Mouse (Mus musculus): ENCODE data around the gene Btnl2.

Btnl2 gene

DNA sequence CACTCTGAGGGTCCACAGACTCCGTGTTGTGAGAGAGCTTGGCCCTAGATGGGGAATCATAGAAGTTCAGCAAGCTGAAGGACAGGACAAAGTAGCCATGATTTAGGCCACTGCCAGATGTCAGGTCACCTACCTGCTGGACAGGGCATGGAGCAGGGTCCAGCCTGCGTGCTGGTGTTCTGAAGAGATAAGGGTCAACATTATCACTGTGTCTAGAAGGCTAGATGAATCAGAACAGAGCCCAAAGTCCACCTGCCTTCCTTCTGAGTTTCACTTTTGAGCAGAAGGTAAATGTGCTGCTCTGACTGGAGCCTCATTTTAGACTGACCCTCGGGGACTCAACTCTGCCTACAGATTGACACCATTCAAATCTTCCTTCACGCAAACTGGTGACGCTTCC, at the start of gene Btnl2:
Btnl2 (plus strand) TSS at position 284 of the 400 bp plus-strand sequence.
- in situ Hi-C loops (cut with MboI, MseI), result loop anchor here (5.0 to 10.0 kb wide), 2 partner anchors 107 to 110 kb away; no protein-coding TSS in a partner anchor

- in situ Hi-C loops (cut with MboI, MseI), result no loop called here
Observed at GRCm38 (mm10) chr17:34305380-34306030, 49.1 kb upstream of the Btnl2 start, which contains the start of gene H2-Eb1. H2-Eb1 (plus strand) TSS chr17:34305867.

DNA sequence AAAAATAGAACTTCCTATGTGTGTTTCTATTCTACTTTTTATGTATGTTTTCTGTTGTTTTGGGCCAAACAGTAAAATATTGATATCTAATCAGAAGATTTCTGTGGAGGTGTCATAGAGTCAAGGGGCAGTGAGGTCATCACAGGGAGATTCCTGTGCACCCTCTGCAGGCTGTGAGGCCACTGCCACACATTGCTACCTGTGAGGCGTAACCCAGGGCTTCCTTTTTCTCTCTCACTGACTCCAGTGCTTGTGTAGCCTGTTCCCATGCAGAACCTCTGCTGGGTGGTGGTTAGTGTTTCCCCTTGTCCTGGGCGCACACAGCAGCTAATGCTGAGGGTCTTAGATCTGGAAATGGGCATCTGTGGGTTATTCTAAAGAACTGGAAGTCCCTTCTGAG, 48.2 kb upstream of the Btnl2 start:
- in situ Hi-C loops (cut with MboI, MseI), result no loop called here

- in situ Hi-C loops (cut with MboI, MseI), result no loop called here
Observed at GRCm38 (mm10) chr17:34307216-34307615, 47.4 kb upstream of the Btnl2 start.

GRCm38 (mm10) chr17:34308161-34308560, 46.5 kb upstream of the Btnl2 start:
- in situ Hi-C loops (cut with MboI, MseI), result no loop called here

DNA sequence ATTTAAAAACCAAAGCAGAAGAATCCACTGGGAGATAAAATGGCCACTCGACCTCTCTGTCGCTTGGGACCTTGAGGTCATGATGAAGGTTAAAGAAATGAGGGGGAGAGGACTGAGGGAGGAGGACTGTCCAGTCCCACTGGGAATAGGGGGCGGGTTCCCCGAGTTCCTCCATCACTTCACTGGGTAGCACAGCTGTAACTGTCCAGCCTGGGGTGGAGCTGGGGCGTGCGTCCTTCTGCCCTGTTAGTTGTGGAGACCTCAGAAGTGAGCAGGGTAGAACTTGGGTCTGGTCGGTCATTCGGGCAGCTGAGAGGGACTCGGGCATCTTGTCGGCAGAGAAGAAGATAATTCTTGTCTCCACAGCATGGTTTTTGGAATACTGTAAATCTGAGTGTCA, 45.4 kb upstream of the Btnl2 start:
- in situ Hi-C loops (cut with MboI, MseI), result no loop called here

GRCm38 (mm10) chr17:34309683-34310385, 44.8 kb upstream of the Btnl2 start:
- in situ Hi-C loops (cut with MboI, MseI), result loop anchor here (5.0 kb wide), 1 partner anchor 63 kb away; no protein-coding TSS in a partner anchor

DNA sequence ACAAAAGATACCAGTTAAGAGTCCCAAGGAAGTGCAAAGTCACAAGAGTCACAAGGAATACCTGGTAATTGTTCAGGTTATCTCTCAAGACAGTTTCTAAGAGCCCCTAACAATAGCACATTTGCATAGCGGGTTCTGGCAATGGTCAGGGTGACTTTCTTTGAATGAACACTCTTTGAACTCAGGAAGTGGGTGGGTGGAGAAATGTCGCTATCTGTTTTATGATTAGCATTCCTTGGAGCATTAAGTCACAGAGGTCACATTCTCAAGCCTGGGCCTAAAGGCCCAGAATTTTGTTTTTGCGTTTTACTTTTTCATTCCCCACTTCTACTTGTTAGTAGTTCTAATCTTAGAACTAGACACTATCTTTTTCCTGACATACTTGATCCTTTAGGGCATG, 44.1 kb upstream of the Btnl2 start:
- in situ Hi-C loops (cut with MboI, MseI), result loop anchor here (5.0 kb wide), 1 partner anchor 63 kb away; no protein-coding TSS in a partner anchor

GRCm38 (mm10) chr17:34312185-34312584, 42.4 kb upstream of the Btnl2 start:
- in situ Hi-C loops (cut with MboI, MseI), result loop anchor here (5.0 kb wide), 1 partner anchor 65 kb away; no protein-coding TSS in a partner anchor

- in situ Hi-C loops (cut with MboI, MseI), result loop anchor here (5.0 kb wide), 1 partner anchor 66 kb away; no protein-coding TSS in a partner anchor
Observed at GRCm38 (mm10) chr17:34313393-34313792, 41.2 kb upstream of the Btnl2 start.

GRCm38 (mm10) chr17:34314286-34314685, 40.3 kb upstream of the Btnl2 start:
- in situ Hi-C loops (cut with MboI, MseI), result loop anchor here (5.0 kb wide), 1 partner anchor 67 kb away; no protein-coding TSS in a partner anchor

GRCm38 (mm10) chr17:34315512-34315911, 39.1 kb upstream of the Btnl2 start:
- in situ Hi-C loops (cut with MboI, MseI), result no loop called here

- in situ Hi-C loops (cut with MboI, MseI), result no loop called here
Observed at GRCm38 (mm10) chr17:34316697-34317096, 37.9 kb upstream of the Btnl2 start.

DNA sequence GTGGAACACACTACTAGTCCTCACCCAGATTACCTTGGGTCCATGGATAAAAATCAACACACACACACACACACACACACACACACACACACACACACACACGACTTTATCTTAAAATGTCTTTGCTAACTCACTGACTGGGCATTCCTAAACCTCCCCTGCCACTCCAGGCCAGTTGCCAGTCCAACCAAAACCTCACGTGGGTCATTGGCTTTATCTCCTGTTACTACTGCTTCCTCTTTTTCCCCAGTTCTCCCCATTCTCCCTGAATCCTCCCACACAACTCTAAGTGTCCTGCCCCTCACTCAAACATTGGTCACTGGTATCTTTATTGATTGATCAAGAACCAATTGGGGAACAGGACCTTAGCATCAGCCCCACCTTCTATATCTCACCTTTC, 37.3 kb upstream of the Btnl2 start:
- in situ Hi-C loops (cut with MboI, MseI), result no loop called here

DNA sequence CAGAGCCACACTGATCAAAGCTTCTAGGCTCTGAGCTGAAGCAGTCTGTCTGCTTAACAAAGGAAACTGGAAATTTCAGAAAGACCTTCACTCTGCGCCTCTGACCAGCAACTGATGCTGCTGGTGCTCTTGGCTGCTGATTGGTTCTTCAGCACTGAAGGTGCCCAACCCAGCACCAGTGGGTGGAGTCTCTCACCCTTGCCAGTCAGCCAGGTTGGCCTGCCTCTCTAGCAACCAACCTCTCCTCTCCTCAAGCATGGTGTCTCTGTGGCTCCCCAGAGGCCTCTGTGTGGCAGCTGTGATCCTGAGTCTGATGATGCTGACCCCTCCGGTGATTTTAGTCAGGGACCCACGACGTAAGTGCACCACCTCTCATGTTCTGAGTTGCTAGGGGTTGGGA, 29.2 kb upstream of the Btnl2 start, which contains the start of gene H2-Eb2:
H2-Eb2 (plus strand) TSS at position 230 of the 400 bp plus-strand sequence.
- in situ Hi-C loops (cut with MboI, MseI), result no loop called here

- in situ Hi-C loops (cut with MboI, MseI), result no loop called here
Observed at GRCm38 (mm10) chr17:34326373-34326772, 28.2 kb upstream of the Btnl2 start.

GRCm38 (mm10) chr17:34329807-34330206, 24.8 kb upstream of the Btnl2 start:
- in situ Hi-C loops (cut with MboI, MseI), result loop anchor here in 1 of 2 experiments (10.0 kb wide), 1 partner anchor 985 kb away; no protein-coding TSS in a partner anchor

DNA sequence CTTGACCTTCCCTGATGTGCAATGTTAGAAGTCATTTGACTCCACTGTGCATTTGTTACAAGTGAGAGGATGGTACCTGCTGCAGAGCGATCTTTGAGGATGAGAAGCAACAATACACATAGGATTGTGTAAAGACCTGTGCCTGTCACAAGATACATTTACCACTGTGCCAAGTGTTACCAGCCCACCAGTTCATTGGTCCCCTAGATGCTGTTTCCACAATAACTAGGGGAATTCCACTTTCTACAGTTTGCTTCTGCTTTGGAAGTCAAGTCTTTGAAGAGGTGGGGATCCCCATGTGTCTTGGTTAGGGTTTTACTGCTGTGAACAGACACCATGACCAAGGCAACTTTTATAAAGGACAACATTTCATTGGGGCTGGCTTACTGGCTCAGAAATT, 23.4 kb upstream of the Btnl2 start:
- in situ Hi-C loops (cut with MboI, MseI), result loop anchor here in 1 of 2 experiments (10.0 kb wide), 1 partner anchor 986 kb away; no protein-coding TSS in a partner anchor

GRCm38 (mm10) chr17:34340619-34341402, 13.8 kb upstream of the Btnl2 start:
- in situ Hi-C loops (cut with MboI, MseI), result no loop called here

DNA sequence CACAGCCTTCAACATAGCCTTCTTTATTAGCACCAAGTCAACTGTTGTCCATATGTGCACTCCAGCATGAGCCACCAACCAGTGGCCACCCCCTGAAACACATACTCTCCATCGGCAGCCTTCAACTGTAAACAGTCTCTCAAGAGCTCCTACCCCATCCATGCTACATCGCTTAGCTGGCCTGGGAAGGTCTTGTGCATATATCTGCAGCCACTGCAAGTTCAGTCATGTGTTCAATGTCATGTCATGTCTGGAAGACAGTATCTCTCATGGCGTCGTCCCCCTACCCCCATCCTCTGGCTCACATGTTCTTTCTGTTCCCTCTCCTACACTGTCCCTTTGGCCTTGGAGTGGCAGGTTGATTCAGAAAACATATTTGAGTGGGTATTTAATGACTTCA, 9.7 kb upstream of the Btnl2 start:
- in situ Hi-C loops (cut with MboI, MseI), result no loop called here

DNA sequence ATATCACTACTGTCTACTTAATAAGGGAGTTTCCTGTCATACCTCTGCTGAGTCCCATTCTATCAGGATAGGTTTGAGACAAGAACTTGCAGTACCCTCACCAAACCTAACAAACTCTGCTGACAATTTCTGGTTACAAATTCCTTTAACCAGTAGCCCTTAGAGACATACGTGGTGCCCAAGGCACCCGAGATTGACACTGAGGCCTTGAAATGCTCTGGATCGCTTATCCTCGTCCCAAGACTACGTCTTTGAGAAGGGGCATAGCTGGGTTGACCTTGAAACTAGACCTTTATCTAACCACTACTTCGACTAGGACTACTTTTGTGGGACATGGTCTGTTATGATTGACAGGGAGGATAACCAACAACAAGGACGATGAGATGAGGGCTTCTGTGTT, 9.1 kb upstream of the Btnl2 start:
- in situ Hi-C loops (cut with MboI, MseI), result no loop called here

DNA sequence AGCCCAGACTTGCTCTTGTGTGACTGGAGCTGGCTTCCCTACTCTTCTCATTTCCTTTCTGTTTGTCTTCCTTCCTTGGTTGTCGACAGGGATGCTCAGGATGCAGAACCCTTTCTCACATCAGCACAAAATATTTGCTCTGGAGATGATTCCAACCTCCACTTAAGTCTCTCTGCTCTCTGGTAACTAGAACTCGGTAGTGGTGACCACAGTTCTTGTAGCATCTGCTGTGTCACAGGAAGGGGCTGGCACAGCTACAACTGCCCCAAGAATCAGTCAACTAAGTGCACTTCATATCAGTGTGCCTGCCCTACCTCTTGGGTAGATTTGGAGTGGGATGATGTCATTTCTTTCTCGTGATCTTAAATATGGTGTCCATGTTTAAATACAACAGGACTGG, 8.6 kb upstream of the Btnl2 start:
- in situ Hi-C loops (cut with MboI, MseI), result no loop called here
